Mouse (Mus musculus) left cerebral cortex, postnatal 4 days (tissue): Measurements from ENCODE around the gene Lpp. TPM values are rescaled to one million over a fixed set of nuclear protein-coding genes. Genes with fewer than 3 reads are reported as not detected.
A peak's percentile ranks its signal among the peaks of the same experiment; 100 is the strongest.

Experiments
- DNase-seq: peaks from one replicate; pipeline ENCODE4 v3.0.0-alpha.2; 2022
- intact Hi-C: fragments of 180-260 bp; cut with DNase I; formaldehyde crosslinking; loops from one replicate; pipeline ENCODE4 v1.15.1; 2025
- total RNA-seq, 2 experiments: library from RNA; stranded (reverse); gene quantifications; 2 replicates each; pipeline ENCODE4 v1.2.3; 2021

Lpp gene
- total RNA-seq, 2 experiments from 2014 or later, result 11.5 to 13.0 TPM

DNA sequence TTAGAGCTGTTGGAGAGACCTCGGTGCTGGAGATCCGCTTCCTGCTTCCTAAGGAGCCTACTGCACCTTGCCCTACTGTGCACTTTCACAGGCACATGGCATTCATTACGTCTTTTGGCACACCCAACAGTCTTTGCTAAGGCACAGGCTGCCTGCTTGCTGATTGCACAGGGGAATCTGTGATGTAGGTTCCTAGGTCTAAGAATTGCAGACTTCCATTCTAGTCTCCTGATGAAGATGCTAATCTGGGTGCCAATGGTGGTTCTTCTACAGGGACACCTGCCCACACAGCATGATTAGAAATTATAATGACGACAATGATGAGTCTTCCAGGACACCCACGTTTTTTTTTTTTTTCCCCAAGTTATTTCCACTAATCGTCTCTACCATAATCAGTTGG is 141.9 kb downstream of the Lpp start:
- intact Hi-C loops, result no loop called here

GRCm38 (mm10) chr16:24536261-24536660 is 143.0 kb downstream of the Lpp start:
- no peak for DNase-seq
- intact Hi-C loops, result no loop called here

More for the DNA sequence above, 141.9 kb downstream of the Lpp start:
- DNase-seq, result no peak

DNA sequence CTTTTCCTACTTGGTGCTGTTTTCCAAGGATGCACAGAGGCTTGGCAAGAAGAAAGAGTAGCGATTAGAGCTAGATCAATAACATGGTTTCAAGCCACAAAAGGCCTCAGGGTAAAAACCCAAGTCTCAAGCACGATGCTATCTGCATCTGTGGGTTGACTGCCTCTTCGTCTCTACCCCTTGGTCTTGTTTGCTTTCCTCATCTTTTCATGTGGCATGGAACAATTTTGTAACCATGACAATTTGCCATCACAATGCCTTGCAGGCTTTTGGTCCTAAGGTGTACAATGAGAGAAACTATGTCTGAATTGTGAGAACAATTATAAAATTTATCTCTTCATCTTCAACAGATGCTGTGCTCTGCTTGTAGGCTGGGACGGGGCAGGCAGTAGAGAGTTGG is 145.7 kb downstream of the Lpp start:
- DNase-seq, result no peak
- intact Hi-C loops, result no loop called here

- intact Hi-C loops, result no loop called here
Measured at GRCm38 (mm10) chr16:24542864-24543263, 149.6 kb downstream of the Lpp start.

DNA sequence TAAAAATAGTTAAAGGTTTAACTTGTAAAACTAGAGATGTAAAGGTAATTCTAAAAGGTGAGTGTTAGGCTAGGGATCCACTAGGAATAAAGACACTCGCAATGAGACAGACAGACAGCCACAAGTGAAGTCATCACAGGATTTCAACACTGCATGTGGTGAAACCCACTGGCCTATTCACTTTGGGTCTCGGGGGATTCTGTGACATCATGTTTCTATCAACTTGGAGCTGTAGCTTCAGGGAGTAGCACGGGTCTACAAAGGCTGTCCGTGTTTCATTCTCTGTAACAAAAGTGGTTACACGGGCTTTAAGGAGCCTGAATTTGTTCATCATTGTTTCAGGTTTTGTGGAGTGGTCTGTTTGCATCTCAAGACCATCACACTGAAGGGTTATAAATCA is 152.1 kb downstream of the Lpp start:
- DNase-seq, result no peak
- intact Hi-C loops, result no loop called here

More at GRCm38 (mm10) chr16:24542864-24543263, 149.6 kb downstream of the Lpp start:
- no peak for DNase-seq

GRCm38 (mm10) chr16:24558458-24558857 is 165.2 kb downstream of the Lpp start:
- intact Hi-C loops, result no loop called here
- no peak for DNase-seq

DNA sequence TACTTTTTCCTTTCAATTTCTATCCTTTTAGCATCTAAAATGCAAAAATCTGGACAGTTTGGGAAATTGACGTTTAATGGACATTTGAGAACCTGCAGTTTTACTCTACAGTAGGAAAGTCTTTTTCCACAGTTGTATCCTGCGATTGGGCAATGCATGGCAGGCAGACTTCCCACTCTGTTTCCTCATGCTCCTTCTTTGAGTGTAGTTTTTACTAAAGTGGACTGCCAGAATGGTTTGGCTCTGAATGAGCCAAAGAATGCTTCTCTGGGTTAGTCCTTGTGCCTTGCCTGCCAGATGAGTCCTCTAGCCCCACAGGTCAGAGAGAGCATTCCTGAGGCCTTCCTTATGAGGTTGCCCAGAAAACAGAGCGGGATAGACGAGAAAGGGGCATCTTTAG is 166.5 kb downstream of the Lpp start:
- intact Hi-C loops, result no loop called here
- no peak for DNase-seq

GRCm38 (mm10) chr16:24560998-24561397 is 167.7 kb downstream of the Lpp start:
- intact Hi-C loops, result no loop called here

DNA sequence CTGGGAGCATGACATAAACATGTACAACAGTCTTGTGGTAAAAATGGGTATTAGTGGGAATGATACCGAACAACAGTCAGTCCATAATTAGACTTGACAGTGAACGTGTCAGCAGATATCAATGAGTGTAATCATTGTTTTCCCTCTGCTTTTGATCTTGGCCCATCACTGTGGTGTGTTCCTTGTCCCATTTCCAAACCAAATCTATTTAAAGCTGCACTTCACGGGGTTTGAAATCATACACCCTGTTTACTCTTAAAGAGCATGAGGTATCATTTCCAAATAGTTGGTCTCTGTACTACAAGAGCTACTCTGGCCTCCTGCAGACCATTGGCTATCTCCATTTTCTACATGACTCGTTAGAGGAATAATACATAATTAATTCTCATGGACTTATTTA is 168.3 kb downstream of the Lpp start:
- no peak for DNase-seq
- intact Hi-C loops, result no loop called here

More at GRCm38 (mm10) chr16:24560998-24561397, 167.7 kb downstream of the Lpp start:
- no peak for DNase-seq

DNA sequence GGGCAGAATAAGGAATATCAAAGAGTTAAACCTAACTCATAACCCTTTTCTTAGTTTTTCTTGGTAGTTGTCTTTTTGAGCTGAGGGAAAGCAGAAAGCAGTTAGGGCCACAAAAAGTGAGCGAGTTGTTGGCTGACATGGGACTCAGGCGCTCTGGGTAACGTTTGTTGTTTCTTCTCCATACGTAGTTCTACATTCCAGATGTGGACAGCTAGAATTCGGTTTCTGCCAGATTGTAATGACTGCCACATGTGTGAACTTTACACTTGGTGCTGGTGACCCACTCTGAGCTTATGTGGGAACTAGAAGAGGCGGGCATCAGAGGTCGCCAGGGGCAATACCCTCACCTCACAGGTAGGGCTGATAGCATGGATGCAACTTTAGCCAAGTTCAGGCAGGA is 172.0 kb downstream of the Lpp start:
- DNase-seq, result no peak
- intact Hi-C loops, result no loop called here

DNA sequence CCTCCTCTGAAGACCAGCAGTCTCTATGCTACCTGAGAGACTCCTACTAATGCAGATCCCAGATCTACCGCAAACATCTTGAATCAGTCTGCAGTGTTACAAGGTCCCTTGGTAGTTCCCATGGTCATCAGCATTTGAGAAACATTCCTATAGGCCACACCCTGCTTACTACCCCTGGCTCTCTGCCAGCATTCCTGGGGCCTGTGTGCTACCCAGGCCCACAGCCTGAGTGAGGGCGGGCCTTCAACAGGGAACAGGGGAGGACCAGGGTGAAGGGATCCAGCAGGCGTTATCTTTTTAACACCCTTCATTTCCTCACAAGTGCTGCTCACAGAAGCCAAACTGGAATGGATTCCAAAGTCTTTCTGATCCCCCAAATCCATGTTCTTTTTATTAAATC is 173.0 kb downstream of the Lpp start:
- no peak for DNase-seq
- intact Hi-C loops, result no loop called here

DNA sequence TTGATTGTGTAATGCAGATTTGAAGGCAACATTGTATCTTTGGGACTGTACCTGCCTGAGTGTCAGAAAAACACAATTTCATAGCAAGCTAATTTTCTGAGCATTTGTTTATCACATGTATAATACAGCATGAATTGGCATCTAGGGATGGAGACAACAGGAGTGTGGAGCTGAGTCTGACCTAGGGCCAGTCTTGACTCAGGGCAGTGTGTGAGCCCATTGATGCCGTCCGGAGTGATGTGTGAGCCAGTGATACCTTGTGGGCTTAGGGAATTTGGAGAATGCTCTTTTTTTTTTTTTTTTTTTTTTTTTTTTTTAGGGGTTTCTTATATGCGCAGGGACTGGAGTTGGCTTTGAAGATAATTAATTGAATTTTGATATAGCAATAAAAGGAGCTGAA is 174.3 kb downstream of the Lpp start:
- intact Hi-C loops, result no loop called here
- no peak for DNase-seq

DNA sequence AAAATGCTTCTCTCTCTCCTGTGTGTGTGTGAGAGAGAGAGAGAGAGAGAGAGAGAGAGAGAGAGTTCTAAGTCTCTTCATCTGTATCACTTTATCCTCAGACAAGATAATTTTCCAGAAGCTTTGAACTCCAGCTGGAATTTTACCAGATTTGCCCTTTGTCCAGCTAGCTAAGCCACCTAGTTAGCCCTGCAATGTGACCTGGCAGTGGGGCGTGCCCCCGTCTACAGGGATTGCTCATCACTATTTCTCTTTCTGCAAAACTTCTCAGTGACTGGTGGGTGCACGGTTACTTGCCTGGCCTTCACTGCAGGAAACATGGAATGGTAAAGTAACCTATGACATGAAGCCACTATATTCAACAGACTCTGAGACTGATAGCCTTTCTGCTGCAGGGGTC is 174.8 kb downstream of the Lpp start:
- intact Hi-C loops, result no loop called here
- no peak for DNase-seq

- intact Hi-C loops, result no loop called here
- peak; percentile 15 for DNase-seq
Measured at GRCm38 (mm10) chr16:24569681-24570080, 176.4 kb downstream of the Lpp start.

GRCm38 (mm10) chr16:24576999-24577398 is 183.7 kb downstream of the Lpp start:
- intact Hi-C loops, result no loop called here

GRCm38 (mm10) chr16:24577798-24578197 is 184.5 kb downstream of the Lpp start:
- intact Hi-C loops, result no loop called here
- DNase-seq, result no peak

More at GRCm38 (mm10) chr16:24576999-24577398, 183.7 kb downstream of the Lpp start:
- no peak for DNase-seq

DNA sequence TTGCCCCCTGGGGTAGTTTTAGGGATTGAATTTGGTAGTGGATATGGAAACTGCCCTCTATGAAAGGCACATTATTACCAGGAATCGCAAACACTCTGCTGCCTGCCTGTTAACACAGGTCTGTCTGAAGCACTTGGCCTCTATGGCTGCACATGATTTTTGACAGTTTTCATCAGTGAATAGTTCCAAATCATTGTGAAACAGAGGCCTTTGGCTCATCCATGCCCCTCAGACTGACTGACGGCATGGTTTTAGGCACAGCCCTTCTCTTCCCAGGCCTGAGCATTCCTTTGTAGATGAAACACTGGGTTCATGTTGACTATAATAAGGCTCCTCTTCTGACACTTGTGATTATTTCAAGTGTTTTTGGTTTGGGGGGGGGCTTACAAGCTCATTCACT is 189.5 kb downstream of the Lpp start:
- intact Hi-C loops, result no loop called here
- DNase-seq, result no peak

DNA sequence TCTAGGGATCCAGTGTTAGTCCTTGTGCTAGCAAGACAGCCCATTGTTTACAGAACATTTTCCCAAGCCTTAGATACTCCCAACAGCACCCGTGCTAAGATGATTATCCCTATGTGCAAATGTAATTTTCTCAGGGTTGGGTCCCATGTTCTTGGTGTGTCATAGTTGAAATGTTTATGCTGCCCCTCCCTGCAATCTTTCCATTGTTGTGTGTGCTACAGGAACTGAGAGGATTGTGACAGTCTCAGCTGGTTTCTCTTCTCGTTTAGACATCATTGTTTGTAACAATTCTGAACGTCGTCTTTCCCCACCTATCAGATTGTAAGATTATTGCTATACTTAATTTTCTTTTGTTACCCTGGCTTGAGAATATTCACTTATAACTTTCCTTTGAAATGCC is 200.2 kb downstream of the Lpp start:
- no peak for DNase-seq
- intact Hi-C loops, result no loop called here

GRCm38 (mm10) chr16:24594508-24594907 is 201.2 kb downstream of the Lpp start:
- no peak for DNase-seq
- intact Hi-C loops, result no loop called here

GRCm38 (mm10) chr16:24595493-24595892 is 202.2 kb downstream of the Lpp start:
- intact Hi-C loops, result no loop called here

DNA sequence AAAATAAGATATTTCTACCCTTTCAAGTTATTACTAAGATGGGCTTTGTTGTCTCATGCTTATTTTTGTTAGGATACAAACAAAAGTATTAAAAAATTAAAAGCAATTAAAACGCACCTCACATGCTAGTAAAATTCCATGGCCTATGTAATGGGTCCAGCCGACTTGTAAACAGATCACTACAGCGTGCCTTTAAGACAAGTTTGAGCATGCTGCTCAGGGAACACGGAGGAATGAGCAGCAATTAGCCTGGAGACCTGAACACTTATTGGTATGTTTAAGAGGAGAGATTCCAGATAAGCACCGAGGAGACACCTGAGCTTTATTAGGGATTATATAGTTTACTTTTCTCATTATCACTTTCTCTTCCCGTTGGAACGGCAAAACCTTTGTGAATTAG is 205.3 kb downstream of the Lpp start:
- intact Hi-C loops, result no loop called here
- DNase-seq, result no peak

More at GRCm38 (mm10) chr16:24595493-24595892, 202.2 kb downstream of the Lpp start:
- DNase-seq, result no peak

DNA sequence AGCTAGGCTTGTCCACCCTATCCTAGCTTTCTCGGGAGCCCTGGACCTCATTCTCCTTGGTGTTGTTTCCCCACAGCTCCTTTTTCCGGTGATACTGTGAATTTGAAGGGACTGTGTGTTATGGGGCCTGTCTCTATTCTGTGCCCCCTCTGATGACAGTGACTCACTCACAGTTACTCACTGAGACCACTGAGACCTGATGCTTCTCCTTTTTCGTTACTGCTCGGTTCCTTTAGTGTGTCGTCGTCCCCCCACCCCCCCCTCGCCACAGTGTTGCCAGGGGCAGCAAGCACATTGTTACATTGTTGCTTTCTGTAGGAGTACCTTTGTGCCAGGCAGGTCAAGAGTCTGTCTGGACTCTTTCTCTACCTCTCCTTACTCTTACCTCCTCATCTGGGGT is 206.5 kb downstream of the Lpp start:
- intact Hi-C loops, result no loop called here
- no peak for DNase-seq

- DNase-seq, result no peak
- intact Hi-C loops, result no loop called here
Measured at GRCm38 (mm10) chr16:24600260-24600948, 207.1 kb downstream of the Lpp start.
